Mouse (Mus musculus): ENCODE results near the gene Insc.

Insc gene

DNA sequence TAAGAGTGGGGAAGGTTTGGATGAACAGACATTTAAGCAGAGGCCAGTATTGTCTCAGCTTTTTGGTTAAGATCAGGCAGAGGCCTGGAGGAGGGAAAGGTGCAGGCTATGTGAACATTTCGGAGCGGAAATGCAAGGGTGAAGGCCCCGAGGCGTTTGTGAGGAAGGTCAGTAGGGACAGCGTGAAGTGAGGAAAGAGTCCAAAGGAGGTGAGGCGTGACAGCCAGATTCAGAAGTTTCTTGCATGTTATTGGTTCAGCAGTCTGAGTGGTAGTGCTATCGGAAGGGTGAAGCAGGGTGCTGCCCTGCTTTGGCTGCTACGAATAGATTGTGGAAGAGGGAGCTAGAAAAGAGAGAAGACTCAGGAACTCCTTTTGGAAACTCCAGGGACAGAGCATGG lies 11.1 kb downstream of the Insc start:
- no peak for DNase-seq (ENCODE audit: low read depth in 2 of 2, low spot score in 2 of 2)

GRCm38 (mm10) chr7:114762660-114763059 lies 19.2 kb downstream of the Insc start:
- DNase-seq (ENCODE audit: low read depth in 2 of 2, low spot score in 2 of 2) = no peak

GRCm38 (mm10) chr7:114765273-114765672 lies 21.8 kb downstream of the Insc start:
- no peak for DNase-seq (ENCODE audit: low read depth in 2 of 2, low spot score in 2 of 2)

DNA sequence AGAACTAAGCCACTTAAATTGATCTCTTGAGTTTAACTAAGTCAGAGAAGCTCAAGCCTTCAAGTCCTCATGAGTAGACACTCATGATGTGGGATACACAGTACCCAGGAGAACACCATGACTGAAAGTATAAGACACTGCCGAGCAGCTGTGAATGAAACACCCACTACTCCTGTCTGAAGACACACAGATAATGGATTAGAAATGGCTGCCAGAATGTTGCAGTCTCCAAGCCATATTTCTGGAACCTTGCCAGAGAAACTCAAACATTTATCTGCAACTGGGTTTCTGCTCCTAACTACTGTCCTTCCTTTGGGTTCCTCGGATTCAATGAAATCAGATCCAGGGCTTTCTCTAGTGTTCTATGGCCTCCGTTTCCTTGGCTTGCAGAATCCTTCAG lies 23.0 kb downstream of the Insc start:
- DNase-seq (ENCODE audit: low read depth in 2 of 2, low spot score in 2 of 2) = no peak

DNA sequence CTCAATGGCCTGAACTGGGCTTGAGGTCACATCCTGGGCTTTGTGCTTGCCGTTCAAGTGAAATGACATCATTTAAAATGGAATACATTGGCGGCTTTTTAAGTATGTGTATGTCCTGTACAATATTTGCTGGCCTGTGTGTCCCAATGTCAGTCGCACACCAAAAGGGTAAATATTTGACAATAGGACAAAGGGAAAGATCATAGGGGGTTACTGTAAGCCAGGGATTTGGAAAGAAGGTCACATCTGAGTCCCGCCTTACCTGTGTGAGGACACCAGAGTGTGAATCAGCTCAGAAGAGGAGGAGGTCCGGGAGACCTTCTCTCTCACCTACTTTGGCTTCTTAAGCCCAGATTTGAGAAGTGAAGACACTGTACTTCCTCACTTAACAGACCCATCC lies 25.0 kb downstream of the Insc start:
- DNase-seq (ENCODE audit: low read depth in 2 of 2, low spot score in 2 of 2) = no peak

GRCm38 (mm10) chr7:114769041-114769440 lies 25.5 kb downstream of the Insc start:
- no peak for DNase-seq (ENCODE audit: low read depth in 2 of 2, low spot score in 2 of 2)

DNA sequence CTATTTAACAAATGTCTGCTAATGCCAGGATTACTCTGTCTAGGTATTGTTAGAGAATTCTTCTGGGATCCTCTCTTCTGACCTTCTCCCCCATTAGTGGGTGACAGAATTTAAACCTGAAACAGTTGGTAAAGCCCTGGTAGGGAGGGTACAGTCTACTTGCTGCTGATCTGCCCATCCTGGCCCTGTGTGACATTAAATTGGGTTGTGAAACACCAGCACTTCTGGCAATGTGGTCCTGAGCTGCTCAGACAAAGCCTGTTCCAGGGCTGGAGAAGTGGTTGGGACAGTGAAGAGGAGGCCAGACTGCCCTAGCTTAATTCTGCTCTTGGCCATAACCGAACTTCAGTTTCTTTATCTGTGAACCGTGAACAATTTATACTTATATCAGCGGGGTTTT lies 27.1 kb downstream of the Insc start:
- DNase-seq (ENCODE audit: low read depth in 2 of 2, low spot score in 2 of 2) = no peak

- DNase-seq (ENCODE audit: low read depth in 2 of 2, low spot score in 2 of 2) = no peak
These were observed 28.3 kb downstream of the Insc start for GRCm38 (mm10) chr7:114771801-114772200.

DNA sequence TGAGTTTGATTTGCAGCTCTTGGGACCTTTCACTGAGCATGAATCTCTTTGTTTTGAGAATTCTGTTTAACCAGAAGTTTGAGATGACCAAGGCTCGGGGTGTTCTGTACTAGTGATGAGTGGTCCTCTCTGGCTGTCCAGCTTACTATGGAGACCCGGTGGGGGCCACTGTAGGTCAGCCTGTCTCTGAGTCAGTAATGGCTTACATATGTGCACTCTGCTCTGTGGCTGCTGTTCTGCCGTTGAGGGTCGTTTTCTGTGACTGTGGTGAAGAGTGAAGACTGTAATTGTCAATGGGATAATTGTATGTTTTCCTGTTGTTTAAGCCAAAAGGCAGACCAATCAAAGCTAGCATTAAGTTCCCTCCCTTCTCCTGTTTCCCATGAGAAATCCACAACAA lies 30.3 kb downstream of the Insc start:
- no peak for DNase-seq (ENCODE audit: low read depth in 2 of 2, low spot score in 2 of 2)

DNA sequence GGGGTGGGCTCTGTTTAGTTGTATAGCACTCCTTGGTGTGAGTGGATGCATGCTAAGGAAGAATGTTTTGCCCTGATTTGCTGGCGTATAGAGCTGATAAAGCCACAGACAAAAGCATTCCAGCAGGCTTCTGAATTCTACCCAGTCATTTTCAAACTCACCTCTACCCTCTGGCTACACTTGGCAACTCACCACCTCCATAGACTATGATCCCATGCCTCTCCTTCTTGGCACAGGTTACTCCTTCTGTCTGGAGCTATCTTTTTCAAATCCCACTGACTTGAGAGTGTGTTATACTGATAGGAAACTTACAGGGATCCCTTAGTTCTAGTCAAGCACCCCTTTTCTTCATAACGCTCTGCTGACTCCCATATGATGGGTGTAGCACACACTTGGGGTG lies 32.4 kb downstream of the Insc start:
- DNase-seq (ENCODE audit: low read depth in 2 of 2, low spot score in 2 of 2) = no peak

- no peak for DNase-seq (ENCODE audit: low read depth in 2 of 2, low spot score in 2 of 2)
These were observed 34.8 kb downstream of the Insc start for GRCm38 (mm10) chr7:114778156-114778770.

DNA sequence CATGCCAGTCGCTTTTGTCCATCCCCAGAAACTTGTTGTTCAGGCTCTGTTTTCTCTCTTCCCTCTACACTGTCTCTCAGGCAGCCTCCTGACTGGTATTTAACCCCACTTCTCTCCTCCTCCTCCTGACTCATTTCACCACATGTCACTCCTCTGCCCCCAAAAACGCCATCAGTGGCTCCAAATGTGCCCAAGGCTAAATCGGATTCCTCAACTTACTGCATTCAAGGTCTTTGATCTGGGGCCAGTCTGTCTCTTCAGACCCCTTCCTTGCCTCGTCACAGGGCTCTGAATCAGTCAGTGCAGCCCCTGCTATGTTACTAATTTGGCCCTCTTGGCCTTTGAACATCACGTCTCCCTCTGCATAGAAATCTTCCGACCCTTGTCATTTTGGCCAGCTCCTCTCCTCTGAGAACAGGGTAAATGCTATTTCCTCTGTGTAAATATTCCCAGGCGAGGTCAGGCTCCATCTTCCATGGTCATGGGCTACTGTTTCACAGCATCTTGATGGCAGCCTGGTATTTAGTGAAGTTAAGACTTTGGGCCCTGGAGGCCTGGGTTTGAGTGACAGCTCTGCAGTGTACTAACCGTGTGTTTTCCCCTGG lies 35.7 kb downstream of the Insc start:
- no peak for DNase-seq (ENCODE audit: low read depth in 2 of 2, low spot score in 2 of 2)

DNA sequence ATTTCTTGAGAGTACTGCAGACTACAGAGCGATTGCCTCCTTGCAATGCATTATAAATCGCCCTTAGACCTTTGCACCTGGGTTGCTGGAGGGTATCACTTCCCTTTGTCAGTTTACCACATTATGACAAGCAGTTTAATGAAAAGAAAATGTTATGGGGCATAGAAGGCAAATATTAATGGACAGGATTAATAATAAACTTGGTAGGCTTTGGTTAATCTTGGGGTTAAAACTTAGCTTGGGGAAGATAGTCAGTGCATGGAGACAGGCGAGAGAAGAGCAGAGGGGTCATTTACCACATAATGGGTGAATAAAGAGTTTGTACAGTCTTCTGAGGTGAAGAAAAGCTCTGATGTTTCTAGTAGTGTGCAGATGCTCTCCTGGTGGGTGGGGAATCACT lies 39.8 kb downstream of the Insc start:
- DNase-seq (ENCODE audit: low read depth in 2 of 2, low spot score in 2 of 2) = no peak

DNA sequence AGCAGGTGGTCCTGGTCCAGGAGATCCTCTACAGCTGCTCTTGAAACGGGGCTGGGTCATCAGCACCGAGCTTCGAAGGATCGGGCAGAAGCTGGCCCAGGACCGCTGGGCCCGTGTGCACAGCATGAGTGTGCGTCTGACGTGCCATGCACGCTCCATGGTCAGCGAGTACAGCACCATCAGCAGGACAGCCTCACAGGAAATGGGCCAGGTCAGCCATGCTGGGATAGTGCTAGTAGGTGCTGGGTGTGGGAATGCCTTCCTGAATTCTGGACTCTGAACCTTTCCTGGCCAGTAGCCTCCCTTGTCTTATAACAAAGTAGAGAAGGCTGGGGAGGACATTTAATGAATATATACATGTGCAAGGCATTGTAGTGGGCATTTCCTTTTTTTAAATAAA lies 47.6 kb downstream of the Insc start:
- DNase-seq (ENCODE audit: low read depth in 2 of 2, low spot score in 2 of 2) = no peak

- no peak for DNase-seq (ENCODE audit: low read depth in 2 of 2, low spot score in 2 of 2)
These were observed 48.5 kb downstream of the Insc start for GRCm38 (mm10) chr7:114792026-114792425.

- no peak for DNase-seq (ENCODE audit: low read depth in 2 of 2, low spot score in 2 of 2)
These were observed 50.9 kb downstream of the Insc start for GRCm38 (mm10) chr7:114794400-114794799.

GRCm38 (mm10) chr7:114802576-114802975 lies 59.1 kb downstream of the Insc start:
- DNase-seq (ENCODE audit: low read depth in 2 of 2, low spot score in 2 of 2) = no peak

GRCm38 (mm10) chr7:114805311-114805710 lies 61.8 kb downstream of the Insc start:
- no peak for DNase-seq (ENCODE audit: low read depth in 2 of 2, low spot score in 2 of 2)

GRCm38 (mm10) chr7:114807343-114807742 lies 63.8 kb downstream of the Insc start:
- no peak for DNase-seq (ENCODE audit: low read depth in 2 of 2, low spot score in 2 of 2)

DNA sequence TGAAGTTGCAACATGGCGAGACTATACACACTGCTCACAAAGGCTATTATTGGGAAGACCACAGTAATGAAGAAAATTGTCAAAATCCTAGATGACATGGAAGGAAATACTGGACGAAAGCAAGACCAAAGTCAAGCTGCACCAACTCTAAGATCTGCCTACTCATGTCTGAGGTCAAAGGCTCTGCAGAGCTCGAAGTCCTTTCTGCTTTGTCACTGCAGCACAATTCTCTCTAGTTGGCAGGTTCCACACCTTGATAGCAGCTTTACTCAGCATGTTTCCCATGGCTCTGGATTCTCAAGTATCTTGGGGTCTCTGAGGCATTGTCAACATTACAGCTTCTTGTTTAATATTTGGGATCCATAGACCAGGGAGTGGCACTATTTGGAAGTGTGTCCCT lies 64.8 kb downstream of the Insc start:
- no peak for DNase-seq (ENCODE audit: low read depth in 2 of 2, low spot score in 2 of 2)

- peak; percentile 24 to 47 for DNase-seq (ENCODE audit: low read depth in 2 of 2, low spot score in 2 of 2)
These were observed 73.9 kb downstream of the Insc start for GRCm38 (mm10) chr7:114817291-114817806.

GRCm38 (mm10) chr7:114817879-114818278 lies 74.4 kb downstream of the Insc start:
- no peak for DNase-seq (ENCODE audit: low read depth in 2 of 2, low spot score in 2 of 2)

GRCm38 (mm10) chr7:114818351-114818750 lies 74.9 kb downstream of the Insc start:
- no peak for DNase-seq (ENCODE audit: low read depth in 2 of 2, low spot score in 2 of 2)

All from CD8-positive naive resting alpha-beta T cell, adult 2 months (primary cell).